Mouse (Mus musculus) brain, embryonic 14.5 days (tissue): ENCODE measurements around the gene Atg10. TPM values are rescaled to one million over a fixed set of nuclear protein-coding genes. Genes with fewer than 3 reads are reported as not detected.

Experiments
- DNase-seq: peaks from one replicate; pipeline ENCODE4 v3.0.0-alpha.2; 2011; ENCODE audit warnings: low read depth
- CTCF ChIP-seq: fragments of 200-500 bp; IDR thresholded peaks from 2 replicates; pipeline ENCODE4 v1.5.1; 2012; ENCODE audit warnings: inconsistent platforms, mild to moderate bottlenecking, moderate library complexity, borderline replicate concordance; ENCODE audit not compliant: insufficient read depth, insufficient read length; ENCODE audit errors: extremely low read depth
- POLR2A ChIP-seq: fragments of 200-500 bp; IDR thresholded peaks from 2 replicates; pipeline ENCODE4 v1.6.1; 2012; ENCODE audit warnings: mild to moderate bottlenecking, inconsistent platforms, borderline replicate concordance; ENCODE audit not compliant: poor library complexity, insufficient read depth, insufficient read length, severe bottlenecking; ENCODE audit errors: extremely low read depth
- polyA plus RNA-seq: library from polyadenylated mRNA; depleted of rRNA; stranded (reverse); fragments of >200 nt; gene quantifications from 2 replicates; pipeline ENCODE4 v1.2.3, GENCODE M21; 2012

Gene Atg10
- polyA plus RNA-seq, 1 experiment, result 4.9 TPM

GRCm38 (mm10) chr13:91094851-91095250, 128.9 kb downstream of the Atg10 start:
- TF ChIP-seq CTCF (no peak), POLR2A (no peak)

GRCm38 (mm10) chr13:91094196-91094595, 129.6 kb downstream of the Atg10 start:
- peak; percentile 55 for DNase-seq
- no peak; the same call in 1 of the 2 replicates for TF ChIP-seq CTCF
- no peak for TF ChIP-seq POLR2A

More at GRCm38 (mm10) chr13:91094851-91095250, 128.9 kb downstream of the Atg10 start:
- no peak for DNase-seq

GRCm38 (mm10) chr13:91093610-91094009, 130.2 kb downstream of the Atg10 start:
- peak; percentile 61 for DNase-seq
- no peak for TF ChIP-seq CTCF
- TF ChIP-seq POLR2A, result no peak

GRCm38 (mm10) chr13:91093162-91093561, 130.6 kb downstream of the Atg10 start:
- peak; percentile 82 for DNase-seq
- TF ChIP-seq CTCF, result peak; percentile 75; the same call in 1 of the 2 replicates
- TF ChIP-seq POLR2A, result no peak

- DNase-seq, result no peak
- TF ChIP-seq POLR2A, result no peak
- no peak for TF ChIP-seq CTCF
Measured at GRCm38 (mm10) chr13:91091731-91092190, 132.0 kb downstream of the Atg10 start.

- no peak for DNase-seq
- no peak for TF ChIP-seq CTCF
- no peak for TF ChIP-seq POLR2A
Measured at GRCm38 (mm10) chr13:91090861-91091730, 132.7 kb downstream of the Atg10 start.

- peak; percentile 12 for DNase-seq
- TF ChIP-seq POLR2A (no peak), CTCF (no peak)
Measured at GRCm38 (mm10) chr13:91086361-91086900, 137.3 kb downstream of the Atg10 start.

GRCm38 (mm10) chr13:91072351-91072750, 151.4 kb downstream of the Atg10 start:
- TF ChIP-seq CTCF, result no peak
- DNase-seq, result no peak

- DNase-seq, result peak; percentile 5
Measured at GRCm38 (mm10) chr13:91060871-91061270, 162.9 kb downstream of the Atg10 start.

GRCm38 (mm10) chr13:91048171-91048570, 175.6 kb downstream of the Atg10 start:
- DNase-seq, result no peak
- TF ChIP-seq CTCF (no peak), POLR2A (no peak)

More at GRCm38 (mm10) chr13:91060871-91061270, 162.9 kb downstream of the Atg10 start:
- TF ChIP-seq CTCF, result no peak
- no peak for TF ChIP-seq POLR2A

GRCm38 (mm10) chr13:91046851-91047250, 176.9 kb downstream of the Atg10 start:
- DNase-seq, result no peak
- TF ChIP-seq POLR2A, result no peak
- TF ChIP-seq CTCF, result no peak

GRCm38 (mm10) chr13:91041236-91041635, 182.5 kb downstream of the Atg10 start:
- no peak for DNase-seq
- TF ChIP-seq CTCF (no peak), POLR2A (no peak)

- no peak for DNase-seq
- TF ChIP-seq POLR2A, result no peak
- TF ChIP-seq CTCF, result no peak
Measured at GRCm38 (mm10) chr13:91040421-91040820, 183.3 kb downstream of the Atg10 start.
